Mouse (Mus musculus): ENCODE data around the gene Tas2r126. TPM values are rescaled to one million over a fixed set of nuclear protein-coding genes. Genes with fewer than 3 reads are reported as not detected.

The Tas2r126 gene
- polyA plus RNA-seq, 1 experiment from 2014 or later = not detected

Other genes with a start within 250 kb of the Tas2r126 start
- not detected in 2 replicates for gene Tas2r144, start 219.2 kb upstream of the Tas2r126 start, polyA plus RNA-seq (2014; fragmentation: Nextera tagmentation; extraction: Ambion mirVana)
- gene Gstk1, start 188.6 kb upstream of the Tas2r126 start, polyA plus RNA-seq (2014; fragmentation: Nextera tagmentation; extraction: Ambion mirVana) = 12.5 and 14.5 TPM in 2 replicates
- 0.23 TPM in 1 of 2 replicates, not detected in the other for gene Tmem139, start 172.6 kb upstream of the Tas2r126 start, polyA plus RNA-seq (2014; fragmentation: Nextera tagmentation; extraction: Ambion mirVana)
- gene Casp2, start 169.6 kb upstream of the Tas2r126 start, polyA plus RNA-seq (2014; fragmentation: Nextera tagmentation; extraction: Ambion mirVana) = 30.5 and 30.8 TPM in 2 replicates
- 0.40 and 0.86 TPM in 2 replicates for gene Clcn1, start 147.8 kb upstream of the Tas2r126 start, polyA plus RNA-seq (2014; fragmentation: Nextera tagmentation; extraction: Ambion mirVana)
- 0.14 and 0.20 TPM in 2 replicates for gene Fam131b, start 109.9 kb upstream of the Tas2r126 start, polyA plus RNA-seq (2014; fragmentation: Nextera tagmentation; extraction: Ambion mirVana)
- 167 and 173 TPM in 2 replicates for gene Zyx, start 84.9 kb upstream of the Tas2r126 start, polyA plus RNA-seq (2014; fragmentation: Nextera tagmentation; extraction: Ambion mirVana)
- gene Epha1, start 61.3 kb upstream of the Tas2r126 start, polyA plus RNA-seq (2014; fragmentation: Nextera tagmentation; extraction: Ambion mirVana) = 0.96 and 1.1 TPM in 2 replicates
- gene Tas2r143, start 34.3 kb upstream of the Tas2r126 start, polyA plus RNA-seq (2014; fragmentation: Nextera tagmentation; extraction: Ambion mirVana) = not detected in 2 replicates
- not detected in 2 replicates for gene Tas2r135, start 29.1 kb upstream of the Tas2r126 start, polyA plus RNA-seq (2014; fragmentation: Nextera tagmentation; extraction: Ambion mirVana)
- not detected in 2 replicates for gene Olfr458, start 30.7 kb downstream of the Tas2r126 start, polyA plus RNA-seq (2014; fragmentation: Nextera tagmentation; extraction: Ambion mirVana)
- gene Olfr457, start 41.8 kb downstream of the Tas2r126 start, polyA plus RNA-seq (2014; fragmentation: Nextera tagmentation; extraction: Ambion mirVana) = 0.07 TPM in 1 of 2 replicates, not detected in the other
- gene Olfr456, start 52.7 kb downstream of the Tas2r126 start, polyA plus RNA-seq (2014; fragmentation: Nextera tagmentation; extraction: Ambion mirVana) = not detected in 2 replicates
- not detected in 2 replicates for gene Olfr455, start 113.1 kb downstream of the Tas2r126 start, polyA plus RNA-seq (2014; fragmentation: Nextera tagmentation; extraction: Ambion mirVana)
- 0.08 TPM in 1 of 2 replicates, not detected in the other for gene Tcaf3, start 163.2 kb downstream of the Tas2r126 start, polyA plus RNA-seq (2014; fragmentation: Nextera tagmentation; extraction: Ambion mirVana)
- gene Tcaf2, start 210.7 kb downstream of the Tas2r126 start, polyA plus RNA-seq (2014; fragmentation: Nextera tagmentation; extraction: Ambion mirVana) = 1.4 and 1.6 TPM in 2 replicates